Comparison of ENCODE assay signal across 27 mouse cellular contexts in genomic region chr14:22754633-22755032, GRCm38 (mm10).
"Had no signal": no experiment of that assay in that cellular context is flagged by ENCODE, and none has a peak within 500 bp of the region (broad histone marks: within the 10 kb centered on the region; RNA-seq: fewer than 3 reads in every experiment).

No protein-coding gene starts in this region.

- H3K27me3 ChIP-seq: heart, embryonic 13.5 days; heart, embryonic 15.5 days; hindbrain, embryonic 12.5 days; intestine, embryonic 15.5 days; kidney, embryonic 15.5 days; limb, embryonic 15.5 days; liver, embryonic 12.5 days had no signal

- H3K4me2 ChIP-seq: heart, embryonic 11.5 days; heart, embryonic 13.5 days; heart, embryonic 15.5 days; hindbrain, embryonic 12.5 days; hindbrain, embryonic 14.5 days; intestine, embryonic 15.5 days; kidney, embryonic 15.5 days; limb, embryonic 13.5 days; limb, embryonic 15.5 days; liver, embryonic 12.5 days had no signal

- H3K27ac ChIP-seq: heart, adult 2 months; heart, embryonic 13.5 days; heart, embryonic 15.5 days; hindbrain, embryonic 10.5 days; hindbrain, embryonic 12.5 days; hindbrain, embryonic 14.5 days; intestine, embryonic 15.5 days; kidney, embryonic 15.5 days; layer of hippocampus, adult 2 months; left cerebral cortex, adult 2 months; limb, embryonic 13.5 days; limb, embryonic 15.5 days; liver, embryonic 12.5 days had no signal

- H3K36me3 ChIP-seq: heart, embryonic 13.5 days; heart, embryonic 15.5 days; hindbrain, embryonic 10.5 days; hindbrain, embryonic 12.5 days; intestine, embryonic 15.5 days; kidney, embryonic 15.5 days; limb, embryonic 13.5 days; limb, embryonic 15.5 days; liver, embryonic 12.5 days had no signal

- H3K4me3 ChIP-seq: heart, adult 2 months; heart, embryonic 13.5 days; heart, embryonic 15.5 days; hindbrain, embryonic 10.5 days; hindbrain, embryonic 12.5 days; intestine, embryonic 15.5 days; kidney, embryonic 15.5 days; layer of hippocampus, adult 2 months; left cerebral cortex, adult 2 months; limb, embryonic 13.5 days; limb, embryonic 15.5 days; liver, embryonic 12.5 days had no signal

- ATAC-seq: hindbrain, embryonic 16.5 days; inflammation-experienced regulatory T-cells, adult 6 months; intestine, embryonic 15.5 days; intestine, postnatal 0 days; liver, embryonic 12.5 days had no signal

- H3K4me1 ChIP-seq: hindbrain, embryonic 10.5 days; hindbrain, embryonic 12.5 days had no signal

- H3K9me3 ChIP-seq: heart, embryonic 13.5 days; heart, embryonic 15.5 days; hindbrain, embryonic 10.5 days; hindbrain, embryonic 12.5 days; intestine, embryonic 15.5 days; kidney, embryonic 15.5 days; limb, embryonic 13.5 days; limb, embryonic 15.5 days; liver, embryonic 12.5 days had no signal

- DNase-seq: gastrocnemius, postnatal 14 days; gastrocnemius, postnatal 36 days; heart, adult 2 months; heart, postnatal 14 days; heart, postnatal 36 days; kidney, adult 2 months; kidney, adult 9 months; kidney, postnatal 10 days; kidney, postnatal 25 days; kidney, postnatal 4 days; left cerebral cortex, postnatal 4 days had no signal

- H3K9ac ChIP-seq: heart, embryonic 13.5 days; heart, embryonic 15.5 days; hindbrain, embryonic 12.5 days; hindbrain, embryonic 14.5 days; intestine, embryonic 15.5 days; kidney, embryonic 15.5 days; limb, embryonic 13.5 days; limb, embryonic 15.5 days; liver, embryonic 12.5 days had no signal
